Mouse (Mus musculus): ENCODE data around the gene Usp1. TPM values are rescaled to one million over a fixed set of nuclear protein-coding genes. Genes with fewer than 3 reads are reported as not detected.
"Not testable (repeated sequence)": the region's sequence is repeated elsewhere in the genome, so short reads cannot be mapped to it uniquely, and the experiment has no call there.

Gene Usp1
- total RNA-seq, 2 experiments from 2014 or later, result 39.0 to 54.1 TPM

DNA sequence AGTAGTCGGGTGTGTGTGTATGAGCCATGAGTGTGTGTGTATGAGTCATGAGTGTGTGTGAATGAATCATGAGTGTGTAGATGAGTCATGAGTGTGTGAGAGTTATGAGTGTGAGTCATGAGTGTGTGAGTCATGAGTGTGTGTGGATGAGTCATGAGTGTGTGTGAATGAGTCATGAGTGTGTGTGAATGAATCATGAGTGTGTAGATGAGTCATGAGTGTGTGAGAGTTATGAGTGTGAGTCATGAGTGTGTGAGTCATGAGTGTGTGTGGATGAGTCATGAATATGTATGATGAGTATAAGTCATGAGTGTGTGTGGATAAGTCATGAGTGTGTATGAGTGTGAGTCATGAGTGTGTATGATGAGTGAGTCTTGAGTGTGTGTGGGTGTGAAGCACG is 54.7 kb downstream of the Usp1 start:
- ATAC-seq (replicated peaks; ENCODE audit: low FRiP score, poor library complexity, severe bottlenecking), result not testable (repeated sequence)

- no peak for ATAC-seq (replicated peaks; ENCODE audit: low FRiP score, poor library complexity, severe bottlenecking)
Measured at GRCm38 (mm10) chr4:98978693-98979092, 55.1 kb downstream of the Usp1 start.

- not testable (repeated sequence) for ATAC-seq (replicated peaks; ENCODE audit: low FRiP score, poor library complexity, severe bottlenecking)
Measured at GRCm38 (mm10) chr4:98979976-98980375, 56.4 kb downstream of the Usp1 start.

- ATAC-seq (replicated peaks; ENCODE audit: low FRiP score, poor library complexity, severe bottlenecking), result no peak
Measured at GRCm38 (mm10) chr4:98984701-98985100, 61.1 kb downstream of the Usp1 start.

Other genes with a start within 250 kb of the Usp1 start
- not detected in 2 replicates for gene L1td1, start 197.1 kb upstream of the Usp1 start, total RNA-seq (2015; ENCODE audit: low replicate concordance)
- not detected in 2 replicates for gene L1td1, start 197.1 kb upstream of the Usp1 start, total RNA-seq (2017; ENCODE audit: low replicate concordance)
- gene Kank4, start 106.3 kb upstream of the Usp1 start, total RNA-seq (2015; ENCODE audit: low replicate concordance), result not detected in 2 replicates
- 0.28 TPM in 1 of 2 replicates, not detected in the other for gene Kank4, start 106.3 kb upstream of the Usp1 start, total RNA-seq (2017; ENCODE audit: low replicate concordance)
- not detected in 2 replicates for gene I0C0044D17Rik, start 100.0 kb upstream of the Usp1 start, total RNA-seq (2015; ENCODE audit: low replicate concordance)
- gene I0C0044D17Rik, start 100.0 kb upstream of the Usp1 start, total RNA-seq (2017; ENCODE audit: low replicate concordance), result not detected in 2 replicates
- not detected in 2 replicates for gene Angptl3, start 107.1 kb downstream of the Usp1 start, total RNA-seq (2015; ENCODE audit: low replicate concordance)
- not detected in 2 replicates for gene Angptl3, start 107.1 kb downstream of the Usp1 start, total RNA-seq (2017; ENCODE audit: low replicate concordance)
- 1.3 and 11.7 TPM in 2 replicates for gene Dock7, start 197.1 kb downstream of the Usp1 start, total RNA-seq (2015; ENCODE audit: low replicate concordance)
- 3.1 and 10.9 TPM in 2 replicates for gene Dock7, start 197.1 kb downstream of the Usp1 start, total RNA-seq (2017; ENCODE audit: low replicate concordance)